9 mouse cellular contexts compared by ENCODE assay signal in genomic region chr7:66250030-66250429, GRCm38 (mm10).
DNase-seq lines count a peak whose midpoint lies in the region; ATAC-seq lines count a peak whose summit lies in the region.
"Had no signal": no experiment of that assay in that cellular context is flagged by ENCODE, and none has a peak within 500 bp of the region (broad histone marks: within the 10 kb centered on the region; RNA-seq: fewer than 3 reads in every experiment).

No protein-coding gene starts in this region.

- ATAC-seq in CD4-positive, CD25-positive, alpha-beta regulatory T cell, adult 4 months: peak; percentile 94
- ATAC-seq in embryonic facial prominence, embryonic 14.5 days (ENCODE audit: low read depth): peak; percentile 81; the same call in 1 of the 2 replicates
- peak; percentile 82 for ATAC-seq in liver, embryonic 11.5 days (replicated peaks; ENCODE audit: low FRiP score)

- no peaks in the 10 kb centered on the region for H3K9me3 ChIP-seq in embryonic facial prominence, embryonic 14.5 days (ENCODE audit: control insufficient read depth, low read length)
- no peaks in the 10 kb centered on the region for H3K9me3 ChIP-seq in heart, embryonic 10.5 days
- no peaks in the 10 kb centered on the region for H3K9me3 ChIP-seq in liver, embryonic 11.5 days (ENCODE audit: control insufficient read depth, low read length)

- no peak overlapping the region for H3K27ac ChIP-seq in embryonic facial prominence, embryonic 14.5 days (replicated peaks; ENCODE audit: low read depth, low read length)
- peak overlapping the region; percentile 56 for H3K27ac ChIP-seq in heart, embryonic 10.5 days
- no peak overlapping the region for H3K27ac ChIP-seq in liver, embryonic 11.5 days (ENCODE audit: low read depth, low read length)
- H3K27ac ChIP-seq: macrophage had no signal

- H3K36me3 ChIP-seq in embryonic facial prominence, embryonic 14.5 days (ENCODE audit: control insufficient read depth, insufficient read depth, low read length): no peaks in the 10 kb centered on the region
- H3K36me3 ChIP-seq in heart, embryonic 10.5 days: no peaks in the 10 kb centered on the region
- H3K36me3 ChIP-seq in liver, embryonic 11.5 days (ENCODE audit: control insufficient read depth, insufficient read depth, low read length): no peaks in the 10 kb centered on the region

- peaks cover 8% of the 10 kb centered on the region for H3K4me1 ChIP-seq in embryonic facial prominence, embryonic 14.5 days (ENCODE audit: control insufficient read depth, insufficient read depth, low read length)
- peaks cover 56% of the 10 kb centered on the region for H3K4me1 ChIP-seq in heart, embryonic 10.5 days
- peaks cover 28% of the 10 kb centered on the region for H3K4me1 ChIP-seq in liver, embryonic 11.5 days (replicated peaks; ENCODE audit: control insufficient read depth, insufficient read depth, low read length)

- no peaks in the 10 kb centered on the region for H3K27me3 ChIP-seq in embryonic facial prominence, embryonic 14.5 days (replicated peaks; ENCODE audit: control insufficient read depth, insufficient read depth, low read length)
- no peaks in the 10 kb centered on the region for H3K27me3 ChIP-seq in heart, embryonic 10.5 days (ENCODE audit: insufficient read depth, poor library complexity, severe bottlenecking)
- no peaks in the 10 kb centered on the region for H3K27me3 ChIP-seq in liver, embryonic 11.5 days (replicated peaks; ENCODE audit: control insufficient read depth, insufficient read depth, low read length)

- 21% methylated on average over 6 of the region's 6 CpGs for WGBS in embryonic facial prominence, embryonic 14.5 days
- WGBS in heart, embryonic 10.5 days: 27% methylated on average over 6 of the region's 6 CpGs
- WGBS in liver, embryonic 11.5 days: 24% methylated on average over 6 of the region's 6 CpGs

- H3K4me3 ChIP-seq in embryonic facial prominence, embryonic 14.5 days (ENCODE audit: low read depth, low read length): no peak overlapping the region
- no peak overlapping the region for H3K4me3 ChIP-seq in heart, embryonic 10.5 days
- H3K4me3 ChIP-seq in liver, embryonic 11.5 days (ENCODE audit: low read depth, low read length): no peak overlapping the region

- DNase-seq in adrenal gland, postnatal 36 days: peak; percentile 87
- peak; percentile 72 for DNase-seq in embryonic facial prominence, embryonic 14.5 days (ENCODE audit: low spot score)
- peak; percentile 90 for DNase-seq in heart, embryonic 10.5 days (ENCODE audit: low spot score)
- DNase-seq in kidney, postnatal 14 days: peak; percentile 87
- peak; percentile 72 for DNase-seq in liver, embryonic 11.5 days (ENCODE audit: low spot score)
- DNase-seq in ovary, postnatal 14 days (ENCODE audit: low spot score): peak; percentile 76
- DNase-seq in thymus, postnatal 10 days (ENCODE audit: low spot score in 2 of 2): peak; percentile 50 to 81

- no peak overlapping the region for H3K9ac ChIP-seq in embryonic facial prominence, embryonic 14.5 days (ENCODE audit: low read depth, low read length)
- H3K9ac ChIP-seq in liver, embryonic 11.5 days (ENCODE audit: low read depth, low read length): no peak overlapping the region

- H3K4me2 ChIP-seq in embryonic facial prominence, embryonic 14.5 days (ENCODE audit: low read depth, low read length): no peak overlapping the region
- no peak overlapping the region for H3K4me2 ChIP-seq in liver, embryonic 11.5 days
